Mouse (Mus musculus): ENCODE results near the gene Sppl3.
A peak's percentile ranks its signal among the peaks of the same experiment; 100 is the strongest.

The Sppl3 gene

GRCm38 (mm10) chr5:115010577-115011216, at the start of gene Sppl3:
TSS of gene Sppl3 (plus strand) at chr5:115011137.
- DNase-seq = peak; percentile 92

- DNase-seq = no peak
Observed at GRCm38 (mm10) chr5:114961590-114962360, 49.2 kb upstream of the Sppl3 start.

DNA sequence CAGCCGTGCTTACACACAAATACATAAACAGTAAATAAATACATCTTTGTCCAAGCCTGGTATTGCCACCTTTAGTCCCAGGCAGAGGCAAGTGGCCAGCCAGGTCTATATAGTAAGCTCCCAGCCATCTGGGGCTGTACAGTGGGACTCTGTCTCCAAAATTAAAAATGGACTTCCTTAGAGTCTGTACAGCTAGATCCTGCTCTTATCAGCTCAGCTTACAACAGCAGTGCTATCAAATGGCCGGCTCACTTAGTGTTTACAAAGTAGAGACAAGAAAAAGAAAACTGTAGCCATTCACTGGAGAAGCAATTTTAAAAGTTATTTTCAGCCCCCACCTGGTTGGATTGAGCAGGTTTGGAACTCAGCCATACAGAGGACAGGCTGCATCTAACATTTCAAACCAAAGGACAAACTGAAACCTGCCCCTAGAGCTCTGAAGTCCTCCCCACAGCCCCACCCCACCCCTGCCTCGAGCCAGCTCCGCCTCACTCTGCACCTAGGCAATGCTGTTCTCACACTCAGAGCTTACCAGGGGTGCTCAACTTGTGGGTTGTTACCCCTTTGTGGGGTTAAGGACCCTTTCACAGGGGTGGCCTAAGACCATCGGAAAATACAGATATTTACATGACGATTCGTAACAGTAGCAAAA, 46.5 kb upstream of the Sppl3 start:
- DNase-seq = no peak

- DNase-seq = no peak
Observed at GRCm38 (mm10) chr5:114964967-114965898, 45.7 kb upstream of the Sppl3 start.

GRCm38 (mm10) chr5:114967523-114968268, 43.2 kb upstream of the Sppl3 start:
- no peak for DNase-seq

GRCm38 (mm10) chr5:114968651-114969050, 42.3 kb upstream of the Sppl3 start:
- no peak for DNase-seq

- DNase-seq = no peak
Observed at GRCm38 (mm10) chr5:114969064-114969463, 41.9 kb upstream of the Sppl3 start.

DNA sequence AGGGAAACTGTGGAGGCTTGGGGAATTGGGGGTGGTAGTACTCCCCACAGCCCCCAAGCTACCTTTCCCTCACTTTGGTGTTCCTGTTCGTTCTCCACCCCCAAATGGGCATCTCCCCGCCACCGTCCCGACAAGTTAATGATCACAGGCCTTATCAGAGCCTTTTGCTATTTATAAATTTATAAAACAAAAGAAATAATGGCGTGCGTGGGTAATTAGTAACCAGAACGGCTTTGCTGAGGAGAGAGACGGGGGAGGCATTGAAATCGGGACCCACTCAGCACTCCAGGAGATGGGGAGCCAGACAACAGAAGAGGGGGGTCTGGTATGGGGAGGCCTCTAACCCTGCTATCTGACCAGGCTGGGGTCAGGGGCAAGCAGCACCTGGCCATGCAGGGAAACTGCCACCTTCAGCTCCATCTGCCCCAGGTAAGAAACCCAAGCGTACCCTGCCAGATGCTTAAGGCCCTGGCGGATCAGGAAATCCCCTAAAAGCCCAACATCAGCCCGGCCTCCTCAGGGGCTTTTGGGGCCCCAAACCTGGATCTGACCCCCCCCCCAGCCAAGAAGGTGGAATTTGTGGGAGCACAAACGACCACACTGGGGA, 41.2 kb upstream of the Sppl3 start:
- DNase-seq = no peak

- DNase-seq = no peak
Observed at GRCm38 (mm10) chr5:114970824-114971227, 40.1 kb upstream of the Sppl3 start, which contains the start of gene Hnf1a. TSS of gene Hnf1a (minus strand) at chr5:114971094.

- no peak for DNase-seq
Observed at GRCm38 (mm10) chr5:114972201-114972600, 38.7 kb upstream of the Sppl3 start.

DNA sequence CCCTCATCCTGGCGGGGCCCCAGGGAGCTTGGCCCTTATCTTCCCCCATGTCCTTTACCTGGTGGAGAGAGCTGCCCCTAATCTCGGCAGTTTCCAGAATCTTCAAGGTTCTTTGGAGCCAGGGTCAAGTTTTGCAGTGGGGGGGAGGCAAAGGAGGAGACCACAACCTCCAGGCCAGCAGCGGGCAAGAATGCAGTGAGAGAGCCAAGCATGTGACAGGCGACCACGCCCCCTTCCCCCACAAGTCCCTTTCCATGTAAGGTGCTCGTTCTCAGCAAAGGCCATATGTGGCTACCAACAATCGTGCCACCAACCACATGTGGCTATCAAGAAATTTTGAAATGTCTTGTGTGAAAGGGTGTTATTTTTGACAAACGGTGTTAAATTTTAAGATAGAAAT, 37.8 kb upstream of the Sppl3 start:
- DNase-seq = no peak

GRCm38 (mm10) chr5:114976935-114977334, 34.0 kb upstream of the Sppl3 start:
- DNase-seq = no peak

DNA sequence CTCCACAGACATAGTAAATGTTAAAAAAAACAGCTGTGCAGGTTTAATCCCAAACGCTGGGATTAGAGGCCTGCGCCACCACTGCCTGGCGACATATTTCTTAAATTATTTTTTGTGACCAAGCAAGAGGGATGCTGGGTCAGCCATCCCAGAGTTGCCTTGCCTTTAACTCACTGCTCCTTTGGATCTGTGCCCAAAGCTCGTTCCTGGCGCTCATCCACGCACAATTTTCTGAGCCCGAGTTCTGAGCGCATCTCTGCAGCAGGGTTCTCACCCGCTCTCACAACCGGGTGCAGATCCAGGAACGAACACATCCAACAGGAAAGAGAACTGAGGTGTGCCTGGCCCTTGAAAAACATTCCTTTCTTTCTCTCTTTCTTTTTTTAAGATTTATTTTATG, 32.5 kb upstream of the Sppl3 start:
- DNase-seq = peak; percentile 18

- peak; percentile 21 for DNase-seq
Observed at GRCm38 (mm10) chr5:114978888-114979249, 32.1 kb upstream of the Sppl3 start.

DNA sequence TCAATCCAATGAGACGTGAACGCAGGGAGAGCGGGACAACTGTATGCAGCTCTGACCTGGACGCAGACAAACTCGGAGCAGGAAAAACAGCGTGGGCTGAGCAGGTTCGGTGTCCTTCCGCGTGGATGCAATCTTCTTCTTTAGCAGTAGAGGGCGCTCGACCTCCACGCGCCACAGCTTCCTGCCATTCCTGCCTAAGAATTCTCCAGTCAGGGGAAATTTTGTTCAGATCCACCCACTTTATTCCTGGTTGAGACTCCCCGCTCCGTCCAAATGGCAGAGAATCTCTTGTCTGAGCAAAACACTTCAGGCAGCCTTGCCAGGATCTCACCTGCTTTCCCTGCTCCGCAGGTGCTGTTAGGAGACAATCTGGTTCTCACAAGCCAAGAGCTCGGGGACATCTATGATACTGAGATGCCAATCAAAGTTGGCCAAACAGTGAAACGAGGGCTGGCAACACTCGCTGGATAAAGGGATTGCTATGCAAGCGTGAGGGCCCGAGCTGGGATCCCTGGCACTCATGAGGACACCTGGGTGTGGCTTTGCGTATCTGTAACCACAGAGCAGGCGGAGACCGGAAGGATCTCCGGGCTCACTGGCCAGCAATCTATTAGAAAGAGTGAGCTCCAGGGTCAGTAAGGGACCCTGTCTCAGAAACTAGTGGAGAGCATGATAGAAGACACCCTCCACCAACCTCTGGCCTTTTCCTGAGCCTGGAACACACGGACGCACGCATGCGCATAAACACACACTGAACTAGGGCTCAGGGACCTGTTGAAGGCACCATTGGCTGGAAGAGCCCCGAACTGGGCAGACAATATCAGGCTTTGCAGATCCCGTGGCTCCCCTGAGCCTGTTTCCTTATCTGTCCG, 31.5 kb upstream of the Sppl3 start:
- peak; percentile 75 for DNase-seq

DNA sequence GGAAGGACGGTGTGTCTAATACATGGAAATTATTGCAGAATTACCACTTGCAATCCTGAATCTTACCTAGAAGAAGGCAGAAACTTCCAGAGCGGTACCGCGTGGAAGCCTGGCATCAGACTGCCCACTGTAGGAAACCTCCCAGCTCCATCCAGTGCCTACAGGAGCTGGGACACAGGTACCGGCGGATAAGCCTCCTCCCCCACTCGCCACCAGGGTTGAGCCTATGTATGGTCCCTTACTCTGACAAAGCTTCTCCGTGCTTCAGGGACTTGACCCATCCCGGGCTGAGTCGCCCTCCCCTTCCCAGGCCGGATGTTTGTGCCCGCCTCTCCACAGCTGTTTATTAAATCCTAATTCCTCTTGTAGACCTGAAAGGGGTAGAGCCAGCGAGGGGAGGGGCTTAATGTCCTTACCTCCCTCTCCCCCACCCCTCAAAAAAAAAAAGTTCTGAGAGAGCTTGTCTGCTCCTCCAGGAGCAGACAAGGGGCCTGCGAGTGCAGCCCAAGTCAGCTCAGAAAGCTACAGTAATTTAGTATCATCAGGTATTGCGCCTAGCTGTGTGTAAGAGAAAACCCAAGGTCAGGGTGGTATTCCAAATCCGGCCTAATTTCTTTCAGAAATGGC, 30.7 kb upstream of the Sppl3 start:
- no peak for DNase-seq

DNA sequence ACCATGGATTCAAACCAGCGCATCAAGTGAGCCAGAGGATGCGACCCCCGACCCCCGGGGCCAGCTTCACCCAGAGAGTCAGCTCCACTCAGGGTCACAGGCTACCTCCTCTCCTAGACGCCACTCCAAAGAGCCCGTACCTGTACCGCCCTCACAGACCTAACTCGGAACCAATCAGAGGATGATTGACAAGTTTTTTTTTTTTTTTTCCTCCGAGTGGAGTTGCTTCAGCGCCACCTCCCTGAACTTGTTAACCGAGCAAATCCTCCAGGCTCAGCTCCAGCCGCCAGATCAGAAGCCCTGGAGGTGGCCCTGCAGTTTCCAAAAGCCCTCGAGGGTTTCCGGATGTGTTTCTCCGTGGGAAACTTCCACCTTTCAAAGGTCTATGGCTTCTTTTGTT, 28.9 kb upstream of the Sppl3 start:
- DNase-seq = no peak

- DNase-seq = no peak
Observed at GRCm38 (mm10) chr5:114985074-114985473, 25.9 kb upstream of the Sppl3 start.

DNA sequence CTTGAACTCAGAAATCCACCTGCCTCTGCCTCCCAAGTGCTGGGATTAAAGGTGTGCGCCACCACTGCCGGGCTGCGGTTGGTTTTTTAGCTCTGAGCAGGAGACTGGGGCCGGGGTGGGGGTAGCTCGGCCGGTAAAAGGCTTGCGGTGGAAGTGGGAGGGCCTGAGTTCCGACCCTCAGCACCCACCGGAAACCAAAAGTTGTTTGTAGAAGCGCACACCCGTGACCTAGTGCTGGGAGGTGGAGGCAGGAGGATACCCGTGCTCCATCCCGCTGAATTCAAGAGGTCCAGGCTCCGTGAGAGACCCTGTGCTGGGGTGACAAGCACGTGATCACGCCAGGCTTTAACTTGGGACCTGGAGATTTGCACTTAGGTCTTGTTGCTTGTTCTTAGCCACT, 14.5 kb upstream of the Sppl3 start:
- no peak for DNase-seq

DNA sequence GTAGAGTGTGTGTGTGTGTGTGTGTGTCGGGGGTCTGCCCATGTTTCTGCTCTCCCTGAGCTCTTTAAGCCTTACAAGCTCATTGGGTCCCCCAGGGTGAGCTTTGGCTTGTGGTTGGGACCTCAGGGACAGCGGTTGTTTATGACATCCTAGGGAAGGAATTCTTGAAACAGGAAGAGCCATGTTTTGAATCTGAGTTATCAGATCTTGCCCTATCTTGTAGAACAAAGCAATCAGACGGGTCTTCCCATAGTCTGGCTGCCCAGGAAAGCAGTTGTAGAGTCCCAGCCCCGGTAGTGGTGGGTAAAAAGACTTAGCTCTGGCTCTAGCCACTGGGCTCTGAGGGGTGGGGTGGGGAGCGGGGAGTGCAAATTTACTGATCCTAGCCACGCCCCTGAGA, 13.6 kb upstream of the Sppl3 start:
- no peak for DNase-seq

Measured in cerebellum, adult 11-12 months (tissue).